Mouse (Mus musculus): ENCODE measurements around the gene Chrna10. TPM values are rescaled to one million over a fixed set of nuclear protein-coding genes. Genes with fewer than 3 reads are reported as not detected.

Chrna10 gene
- polyA plus RNA-seq (2012; rRNA removed; ENCODE audit: low replicate concordance): 0.09 TPM in 1 of 2 replicates, not detected in the other

GRCm38 (mm10) chr7:102116579-102117331 lies at the start of gene Chrna10:
Gene Chrna10, minus strand, starts transcription at chr7:102116828.

DNA sequence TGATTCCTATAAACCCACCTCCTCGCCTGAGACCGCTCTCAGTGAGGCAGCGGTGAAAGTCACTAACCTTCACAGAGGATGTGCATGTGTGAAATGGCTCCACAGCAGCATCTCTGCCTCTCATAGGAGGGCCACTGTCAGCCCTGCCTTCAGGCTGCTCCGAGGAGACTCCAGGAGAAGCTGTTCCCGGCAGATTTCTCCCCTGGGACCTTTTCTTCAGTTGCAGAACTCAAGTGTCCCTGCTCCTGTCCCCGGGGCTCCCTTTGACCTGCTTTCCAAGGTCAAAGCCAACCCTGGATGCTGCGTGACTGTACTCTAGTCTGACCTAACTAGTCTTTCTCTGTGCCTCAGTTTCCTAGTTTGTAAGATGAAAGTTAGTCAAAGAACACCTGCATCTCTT lies 7.5 kb downstream of the Chrna10 start, which contains the start of gene Art5:
Gene Art5, minus strand, starts transcription at position 319 of the 400 bp plus-strand sequence.

DNA sequence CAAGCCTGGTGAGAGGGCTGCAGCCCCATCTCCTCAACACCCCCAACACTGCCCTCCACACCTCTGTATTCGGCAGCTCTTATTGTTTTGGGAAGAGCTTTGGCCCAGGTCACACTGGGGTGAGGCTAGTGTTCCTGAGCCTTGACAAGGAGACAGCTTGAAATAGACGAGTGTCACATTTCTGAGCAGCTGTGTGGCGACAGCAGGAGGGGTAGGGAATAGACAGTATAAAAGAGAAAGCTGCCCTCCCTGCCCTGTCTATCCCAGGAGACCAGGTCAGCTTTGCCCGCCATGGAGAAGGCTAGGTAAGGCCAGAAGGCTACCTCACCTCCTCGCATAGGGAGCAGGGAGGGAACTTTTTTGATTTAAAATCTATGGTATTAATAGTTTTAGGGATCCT lies 15.1 kb downstream of the Chrna10 start, which contains the start of gene Art1:
Gene Art1, plus strand, starts transcription at position 257 of the 400 bp plus-strand sequence.

GRCm38 (mm10) chr7:102082816-102083215 lies 33.8 kb downstream of the Chrna10 start, which contains the start of gene Trpc2:
Gene Trpc2, plus strand, starts transcription at chr7:102083116.

GRCm38 (mm10) chr7:102065046-102065891 lies 51.4 kb downstream of the Chrna10 start, which contains the start of the genes Rnf121, Xndc1 and Xntrpc:
Gene Rnf121, minus strand, starts transcription at chr7:102065469.
Gene Xndc1, plus strand, starts transcription at chr7:102065511.
Gene Xntrpc, plus strand, starts transcription at chr7:102065713.

Other genes with a start within 250 kb of the Chrna10 start
- 1.2 and 3.9 TPM in 2 replicates for gene Folr1, start 246.0 kb downstream of the Chrna10 start, polyA plus RNA-seq (2012; rRNA removed; ENCODE audit: low replicate concordance)
- gene Lamtor1, start 210.9 kb downstream of the Chrna10 start, polyA plus RNA-seq (2012; rRNA removed; ENCODE audit: low replicate concordance): 304 and 439 TPM in 2 replicates
- gene Tomt, start 210.5 kb downstream of the Chrna10 start, polyA plus RNA-seq (2012; rRNA removed; ENCODE audit: low replicate concordance): 0.46 and 2.9 TPM in 2 replicates
- gene Lrrc51, start 182.9 kb downstream of the Chrna10 start, polyA plus RNA-seq (2012; rRNA removed; ENCODE audit: low replicate concordance): 21.2 and 32.2 TPM in 2 replicates
- gene Numa1, start 182.7 kb downstream of the Chrna10 start, polyA plus RNA-seq (2012; rRNA removed; ENCODE audit: low replicate concordance): 76.3 and 105 TPM in 2 replicates
- gene Il18bp, start 98.1 kb downstream of the Chrna10 start, polyA plus RNA-seq (2012; rRNA removed; ENCODE audit: low replicate concordance): 15.3 and 21.4 TPM in 2 replicates
- gene Rnf121, start 51.4 kb downstream of the Chrna10 start, polyA plus RNA-seq (2012; rRNA removed; ENCODE audit: low replicate concordance): 40.8 and 63.7 TPM in 2 replicates
- 17.6 and 38.4 TPM in 2 replicates for gene Xndc1, start 51.3 kb downstream of the Chrna10 start, polyA plus RNA-seq (2012; rRNA removed; ENCODE audit: low replicate concordance)
- gene Xntrpc, start 51.1 kb downstream of the Chrna10 start, polyA plus RNA-seq (2012; rRNA removed; ENCODE audit: low replicate concordance): 2.3 and 5.2 TPM in 2 replicates
- gene Trpc2, start 33.7 kb downstream of the Chrna10 start, polyA plus RNA-seq (2012; rRNA removed; ENCODE audit: low replicate concordance): 0.62 TPM in 1 of 2 replicates, not detected in the other
- gene Art1, start 15.1 kb downstream of the Chrna10 start, polyA plus RNA-seq (2012; rRNA removed; ENCODE audit: low replicate concordance): 0.32 TPM in 1 of 2 replicates, not detected in the other
- gene Art5, start 7.3 kb downstream of the Chrna10 start, polyA plus RNA-seq (2012; rRNA removed; ENCODE audit: low replicate concordance): 0.53 and 0.95 TPM in 2 replicates
- gene Nup98, start 93.3 kb upstream of the Chrna10 start, polyA plus RNA-seq (2012; rRNA removed; ENCODE audit: low replicate concordance): 14.6 and 24.5 TPM in 2 replicates
- gene Pgap2, start 93.4 kb upstream of the Chrna10 start, polyA plus RNA-seq (2012; rRNA removed; ENCODE audit: low replicate concordance): 82.8 and 130 TPM in 2 replicates
- gene Rhog, start 139.2 kb upstream of the Chrna10 start, polyA plus RNA-seq (2012; rRNA removed; ENCODE audit: low replicate concordance): 80.6 and 108 TPM in 2 replicates
- gene Stim1, start 151.0 kb upstream of the Chrna10 start, polyA plus RNA-seq (2012; rRNA removed; ENCODE audit: low replicate concordance): 62.2 and 89.1 TPM in 2 replicates